Mouse (Mus musculus): ENCODE measurements around the gene Tmsb15b1.

DNA sequence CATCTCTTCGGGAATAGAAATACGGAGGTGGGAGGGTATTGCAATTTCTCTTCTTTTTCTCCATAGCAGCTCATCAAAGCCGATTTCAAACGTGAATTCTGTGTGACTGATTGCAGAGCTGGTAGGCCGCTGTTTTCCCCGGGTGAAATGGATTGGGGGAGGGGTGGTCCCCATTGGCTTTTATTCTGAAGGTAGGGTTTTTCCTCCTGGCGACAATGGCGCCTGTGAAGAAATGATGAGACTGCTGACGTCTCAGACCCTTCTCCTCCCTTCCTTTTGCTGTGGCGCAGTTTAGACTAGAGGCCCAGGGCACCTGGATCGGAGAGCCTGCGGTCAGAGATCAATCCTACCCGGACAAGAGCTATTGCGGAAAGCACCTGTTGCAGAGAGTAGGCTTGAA lies 17.0 kb upstream of the Tmsb15b1 start:
- no peak for TF ChIP-seq CTCF (IDR thresholded peaks at IDR 0.05; ENCODE audit: borderline replicate concordance, extremely low read depth, insufficient read depth, insufficient read length)
- no peak for TF ChIP-seq POLR2A (IDR thresholded peaks at IDR 0.05; ENCODE audit: borderline replicate concordance, extremely low read depth, insufficient read depth, insufficient read length, poor library complexity, severe bottlenecking)
